Mouse (Mus musculus) kidney, embryonic 14.5 days (tissue): ENCODE measurements around the gene Sun2. TPM values are rescaled to one million over a fixed set of nuclear protein-coding genes. Genes with fewer than 3 reads are reported as not detected.

Experiments used
- ATAC-seq: fragments of 200-750 bp; cut with Nextera tagmentation; 2 replicates; pipeline ENCODE4 v1.8.0; 2017; ENCODE audit warnings: moderate number of reproducible peaks, mild to moderate bottlenecking, moderate TSS enrichment, moderate library complexity; ENCODE audit not compliant: low FRiP score, low TSS enrichment
- H3K27ac ChIP-seq: fragments of 300-500 bp; sonication (generic); 2 replicates; pipeline ENCODE4 v1.5.1; 2014; ENCODE audit warnings: low read depth, mild to moderate bottlenecking, low read length, moderate library complexity, mixed read lengths
- H3K27me3 ChIP-seq: fragments of 300-500 bp; sonication (generic); 2 replicates; pipeline ENCODE4 v1.6.1; 2014; ENCODE audit warnings: mild to moderate bottlenecking, low read length; ENCODE audit not compliant: control insufficient read depth, insufficient read depth
- H3K36me3 ChIP-seq: fragments of 300-500 bp; sonication (generic); 2 replicates; pipeline ENCODE4 v1.6.1; 2014; ENCODE audit warnings: low read length, mixed read lengths; ENCODE audit not compliant: control insufficient read depth, insufficient read depth
- H3K4me1 ChIP-seq: fragments of 300-500 bp; sonication (generic); 2 replicates; pipeline ENCODE4 v1.6.1; 2014; ENCODE audit warnings: low read length, mixed read lengths; ENCODE audit not compliant: control insufficient read depth, insufficient read depth
- H3K4me2 ChIP-seq: fragments of 300-500 bp; sonication (generic); replicated peaks from 2 replicates; pipeline ENCODE4 v1.6.1; 2014; ENCODE audit warnings: low read depth, mild to moderate bottlenecking, low read length
- H3K4me3 ChIP-seq: fragments of 300-500 bp; sonication (generic); 2 replicates; pipeline ENCODE4 v1.5.1; 2014; ENCODE audit warnings: mild to moderate bottlenecking, low read length
- H3K9ac ChIP-seq: fragments of 300-500 bp; sonication (generic); 2 replicates; pipeline ENCODE4 v1.6.1; 2014; ENCODE audit warnings: low read depth, mild to moderate bottlenecking, low read length, moderate library complexity
- H3K9me3 ChIP-seq: fragments of 300-500 bp; sonication (generic); 2 replicates; pipeline ENCODE4 v1.6.1; 2016; ENCODE audit warnings: low read length; ENCODE audit not compliant: control insufficient read depth
- WGBS: fragments of 180-500 bp; shearing (Covaris S2); extraction: QIAGEN DNeasy Blood & Tissue Kit; methylation state at CpG from one replicate; pipeline ENCODE4 v1.1.7; 2014; 5-methylcytosine and 5-hydroxymethylcytosine counted together
- polyA plus RNA-seq: library from polyadenylated mRNA; unstranded; fragments of >200 nt; fragmentation: Nextera tagmentation; extraction: Ambion mirVana; gene quantifications from 2 replicates; pipeline ENCODE4 v1.2.1, GENCODE M21; 2014

Sun2 gene
- polyA plus RNA-seq, 1 experiment from 2014 or later, result 6.9 TPM

DNA sequence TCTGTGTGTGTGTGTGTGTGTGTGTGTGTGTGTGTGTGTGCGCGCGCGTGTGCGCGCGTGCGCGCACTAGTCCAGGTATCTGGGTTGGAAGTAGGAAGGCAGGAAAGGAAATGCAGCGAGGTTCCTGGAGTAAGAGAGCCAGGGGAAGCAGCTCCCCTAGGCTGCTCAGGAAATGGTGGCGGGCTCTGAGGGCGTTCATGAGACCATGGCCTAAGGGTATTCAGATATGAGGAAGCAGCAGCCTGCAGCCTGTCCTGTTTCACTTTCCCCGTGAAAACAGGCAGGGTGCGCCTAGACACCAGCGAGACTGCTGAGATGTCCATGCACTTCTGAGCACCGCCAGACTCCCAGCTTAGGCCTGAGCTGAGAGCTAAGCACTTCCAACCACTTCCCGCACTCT is 9.4 kb upstream of the Sun2 start:
- 84% methylated on average over 17 of the region's 17 CpGs for WGBS
- Histone ChIP-seq H3K4me2 (no peak overlapping the region), H3K9ac (no peak overlapping the region), H3K27ac (no peak overlapping the region), H3K36me3 (no peaks in the 10 kb centered on the region), H3K27me3 (no peaks in the 10 kb centered on the region), H3K9me3 (no peaks in the 10 kb centered on the region), H3K4me1 (no peaks in the 10 kb centered on the region), H3K4me3 (no peak overlapping the region)
- ATAC-seq, result no peak

DNA sequence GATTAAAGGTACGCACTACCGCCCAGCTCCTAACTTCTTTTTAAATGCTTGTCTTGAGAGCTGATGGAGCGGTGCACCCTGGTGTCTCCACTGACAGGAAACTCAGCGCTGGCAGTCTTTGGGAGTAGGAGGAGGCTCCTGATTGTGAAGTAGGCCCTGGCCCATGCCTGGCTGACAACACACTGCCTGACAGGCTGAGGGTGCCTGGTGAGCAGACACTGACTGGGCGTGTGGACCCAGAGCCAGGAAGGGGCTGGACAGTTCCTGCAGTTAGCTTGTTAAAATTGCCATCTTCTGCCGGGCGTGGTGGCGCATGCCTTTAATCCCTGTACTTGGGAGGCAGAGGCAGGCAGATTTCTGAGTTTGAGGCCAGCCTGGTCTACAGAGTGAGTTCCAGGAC is 7.9 kb upstream of the Sun2 start:
- 88% methylated on average over 8 of the region's 8 CpGs for WGBS
- Histone ChIP-seq H3K36me3 (no peaks in the 10 kb centered on the region), H3K4me2 (no peak overlapping the region), H3K4me3 (no peak overlapping the region), H3K4me1 (no peaks in the 10 kb centered on the region), H3K9ac (no peak overlapping the region), H3K27me3 (no peaks in the 10 kb centered on the region), H3K27ac (no peak overlapping the region), H3K9me3 (no peaks in the 10 kb centered on the region)
- no peak for ATAC-seq

DNA sequence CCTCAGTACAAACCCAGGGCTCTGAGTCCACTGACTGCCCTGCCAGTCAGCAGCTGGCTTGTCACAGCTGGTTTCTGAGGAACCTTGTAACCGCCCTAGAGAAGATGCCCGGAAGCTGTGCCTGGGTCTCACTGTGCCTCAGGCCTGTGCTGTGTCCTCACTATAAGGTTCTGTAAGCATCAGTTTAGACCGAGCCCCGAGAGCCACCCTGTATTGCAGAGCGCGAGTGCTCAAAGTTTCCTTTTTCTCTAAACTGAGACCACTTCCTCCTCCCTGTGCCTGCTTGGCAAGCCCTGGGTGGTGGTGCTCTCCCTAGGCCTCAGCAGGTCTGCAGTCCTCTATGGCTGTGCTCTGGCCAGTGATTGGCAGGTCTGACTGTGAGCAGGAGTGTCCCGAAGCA is 6.8 kb upstream of the Sun2 start:
- 95% methylated on average over 7 of the region's 7 CpGs for WGBS
- no peaks in the 10 kb centered on the region for H3K27me3 ChIP-seq
- ATAC-seq, result no peak
- no peak overlapping the region for H3K4me3 ChIP-seq
- H3K9ac ChIP-seq, result no peak overlapping the region
- H3K36me3 ChIP-seq, result no peaks in the 10 kb centered on the region
- H3K4me2 ChIP-seq, result no peak overlapping the region
- H3K4me1 ChIP-seq, result no peaks in the 10 kb centered on the region
- no peak overlapping the region for H3K27ac ChIP-seq
- no peaks in the 10 kb centered on the region for H3K9me3 ChIP-seq

DNA sequence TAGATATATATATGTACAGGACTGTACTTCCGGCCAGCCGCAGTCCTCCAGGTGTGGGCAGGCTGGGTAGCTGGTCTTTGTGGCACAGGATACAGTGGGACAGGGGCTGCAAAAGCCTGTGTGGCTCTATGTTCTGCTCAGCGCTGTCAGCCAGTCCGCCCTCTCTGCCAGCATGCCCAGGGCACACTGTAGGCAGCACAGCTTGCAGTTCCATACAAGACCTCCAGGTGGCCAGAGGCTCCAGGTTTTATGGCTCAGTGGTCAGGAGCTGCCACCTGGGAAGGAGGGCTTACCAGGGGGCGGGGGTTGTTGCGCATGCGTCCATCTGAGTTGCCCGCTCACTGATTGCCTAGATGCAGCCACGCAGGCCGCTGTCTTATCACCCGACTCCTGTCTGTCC is 5.7 kb upstream of the Sun2 start:
- no peak overlapping the region for H3K9ac ChIP-seq
- no peak overlapping the region for H3K27ac ChIP-seq
- no peaks in the 10 kb centered on the region for H3K36me3 ChIP-seq
- no peaks in the 10 kb centered on the region for H3K27me3 ChIP-seq
- ATAC-seq, result no peak
- H3K4me3 ChIP-seq, result no peak overlapping the region
- no peak overlapping the region for H3K4me2 ChIP-seq
- H3K4me1 ChIP-seq, result 0 out of 2 replicates have a peak, but pooled peaks cover 3% of the 10 kb centered on the region
- 62% methylated on average over 11 of the region's 11 CpGs for WGBS
- no peaks in the 10 kb centered on the region for H3K9me3 ChIP-seq

DNA sequence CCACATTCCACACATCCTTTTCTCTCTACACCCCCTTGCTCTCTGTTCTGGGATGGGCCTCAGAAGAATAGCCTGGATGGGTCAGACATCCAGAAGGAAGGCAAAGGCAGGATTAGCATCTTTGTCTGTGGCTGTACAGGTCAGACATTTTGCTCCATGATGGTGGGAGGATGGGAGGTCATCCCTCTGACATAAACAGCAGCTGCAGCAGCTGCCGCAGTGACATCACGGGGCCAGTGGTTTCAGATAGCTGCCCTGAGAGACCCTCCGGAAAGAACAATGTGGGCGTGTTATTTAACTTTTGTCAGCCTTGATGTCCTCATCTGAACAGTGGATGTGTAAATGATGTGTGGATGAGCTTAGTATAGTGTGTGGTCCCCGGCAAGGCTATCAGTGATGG is 3.5 kb upstream of the Sun2 start:
- Histone ChIP-seq H3K4me2 (no peak overlapping the region), H3K4me3 (no peak overlapping the region), H3K27me3 (no peaks in the 10 kb centered on the region), H3K9me3 (no peaks in the 10 kb centered on the region), H3K9ac (no peak overlapping the region), H3K36me3 (no peaks in the 10 kb centered on the region), H3K27ac (no peak overlapping the region), H3K4me1 (peaks cover 9% of the 10 kb centered on the region)
- 74% methylated on average over 5 of the region's 5 CpGs for WGBS
- ATAC-seq, result no peak

DNA sequence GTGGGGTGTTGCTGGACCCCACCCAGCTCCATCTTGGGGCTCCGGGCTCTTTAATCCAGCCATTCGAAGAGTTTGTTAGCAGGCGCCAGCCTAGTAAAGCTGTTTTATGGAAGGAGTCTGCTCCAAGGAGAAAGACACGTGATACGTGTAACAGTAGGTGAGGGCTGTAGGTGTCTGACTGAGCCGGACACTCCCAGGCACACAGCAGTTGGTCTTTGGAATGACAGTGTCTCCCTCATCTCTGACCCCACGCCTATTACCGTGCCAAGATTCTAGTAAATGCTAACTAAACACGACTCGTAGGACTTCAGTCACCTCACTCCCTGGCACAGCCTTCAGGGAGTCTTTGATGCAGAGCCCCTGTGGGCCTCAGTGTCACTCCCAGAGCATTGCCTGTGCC is 3.0 kb upstream of the Sun2 start:
- Histone ChIP-seq H3K4me2 (no peak overlapping the region), H3K4me1 (peaks cover 15% of the 10 kb centered on the region), H3K9ac (no peak overlapping the region), H3K36me3 (no peaks in the 10 kb centered on the region), H3K27me3 (no peaks in the 10 kb centered on the region), H3K27ac (no peak overlapping the region), H3K9me3 (no peaks in the 10 kb centered on the region), H3K4me3 (no peak overlapping the region)
- 71% methylated on average over 10 of the region's 10 CpGs for WGBS
- ATAC-seq, result no peak

DNA sequence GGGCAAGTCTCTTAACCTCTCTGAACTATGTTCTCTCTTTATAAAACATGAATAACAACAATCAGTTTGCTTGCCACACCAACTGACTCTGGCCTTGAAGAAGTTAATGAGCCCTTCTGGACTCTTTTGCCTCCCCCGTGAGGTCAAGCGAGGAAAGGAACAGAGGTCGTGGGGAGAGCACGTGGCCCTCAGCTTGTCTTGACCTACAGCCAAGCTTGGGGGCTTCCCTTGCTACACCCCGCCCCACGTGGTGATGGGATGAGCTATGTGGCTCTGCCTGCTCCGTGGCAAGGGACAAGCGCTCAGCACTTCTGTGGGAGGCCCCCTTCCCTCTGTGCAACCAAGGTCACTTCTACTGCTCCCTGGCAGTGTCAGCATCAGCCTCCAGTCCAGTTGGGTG is 2.4 kb upstream of the Sun2 start:
- 35% methylated on average over 8 of the region's 8 CpGs for WGBS
- H3K9ac ChIP-seq, result no peak overlapping the region
- no peaks in the 10 kb centered on the region for H3K9me3 ChIP-seq
- H3K4me2 ChIP-seq, result no peak overlapping the region
- no peak for ATAC-seq
- H3K27ac ChIP-seq, result no peak overlapping the region
- H3K4me3 ChIP-seq, result no peak overlapping the region
- H3K27me3 ChIP-seq, result no peaks in the 10 kb centered on the region
- H3K36me3 ChIP-seq, result no peaks in the 10 kb centered on the region
- peaks cover 18% of the 10 kb centered on the region for H3K4me1 ChIP-seq

DNA sequence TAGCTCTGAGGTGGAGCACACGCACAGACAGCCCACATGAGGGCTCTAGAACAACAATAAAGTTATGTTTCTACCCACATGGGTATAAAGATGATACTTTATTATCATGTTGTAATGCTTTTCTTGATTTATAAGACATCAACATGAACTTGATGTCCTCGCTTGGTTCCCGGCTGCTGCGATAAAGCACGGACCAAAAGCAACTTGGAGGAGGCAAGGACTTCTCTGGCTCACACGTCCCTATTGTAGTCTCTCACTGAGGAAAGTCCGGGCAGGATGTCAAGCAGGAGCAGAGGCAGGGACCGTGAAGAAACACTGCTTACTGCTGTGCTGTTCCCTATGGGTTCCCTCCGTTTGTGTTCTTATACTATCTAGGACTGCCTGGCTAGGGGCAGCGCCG is 1.7 kb upstream of the Sun2 start:
- no peak for ATAC-seq
- H3K9me3 ChIP-seq, result no peaks in the 10 kb centered on the region
- 88% methylated on average over 11 of the region's 11 CpGs for WGBS
- peaks cover 25% of the 10 kb centered on the region for H3K4me1 ChIP-seq
- H3K36me3 ChIP-seq, result peaks cover 2% of the 10 kb centered on the region
- no peaks in the 10 kb centered on the region for H3K27me3 ChIP-seq
- H3K4me2 ChIP-seq, result no peak overlapping the region
- H3K9ac ChIP-seq, result no peak overlapping the region
- no peak overlapping the region for H3K27ac ChIP-seq
- no peak overlapping the region for H3K4me3 ChIP-seq

DNA sequence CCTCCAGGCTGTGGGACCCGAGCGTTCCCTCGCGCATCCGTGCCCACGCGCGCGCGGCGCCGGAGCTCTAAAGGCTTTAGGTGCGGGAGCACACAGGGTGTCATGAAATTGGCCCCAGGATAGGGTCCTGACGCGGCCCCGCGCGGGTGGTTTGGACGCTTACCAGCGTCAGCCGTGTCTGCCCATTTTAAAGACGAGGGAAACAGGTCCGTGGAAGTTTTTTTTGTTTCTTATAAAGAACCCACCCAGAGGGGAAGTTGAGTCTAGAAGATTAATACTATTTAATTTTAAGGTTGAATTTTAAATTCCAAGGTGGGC is 329 bp upstream of the Sun2 start:
- ATAC-seq, result no peak
- H3K4me2 ChIP-seq, result peak overlapping the region; percentile 81
- under 1% methylated on average over 23 of the region's 23 CpGs for WGBS

More for the DNA sequence above, 329 bp upstream of the Sun2 start:
- Histone ChIP-seq H3K27me3 (no peaks in the 10 kb centered on the region), H3K9ac (peak overlapping the region; percentile 95), H3K9me3 (no peaks in the 10 kb centered on the region), H3K36me3 (peaks cover 13% of the 10 kb centered on the region), H3K4me3 (peak overlapping the region; percentile 90), H3K27ac (no peak overlapping the region), H3K4me1 (peaks cover 28% of the 10 kb centered on the region)
